Mouse (Mus musculus): ENCODE data around the gene Fam181b. TPM values are rescaled to one million over a fixed set of nuclear protein-coding genes. Genes with fewer than 3 reads are reported as not detected.

The Fam181b gene
- polyA plus RNA-seq, 1 experiment, result 1.6 TPM

Other genes starting within 250 kb of the Fam181b start
- 0.66 and 0.77 TPM in 2 replicates for gene Ddias, start 205.6 kb upstream of the Fam181b start, polyA plus RNA-seq (2012; rRNA removed)
- 20.4 and 21.0 TPM in 2 replicates for gene Prcp, start 205.4 kb upstream of the Fam181b start, polyA plus RNA-seq (2012; rRNA removed)

Measured in urinary bladder, adult 2 months (tissue).